9 mouse cellular contexts compared by ENCODE assay signal in the genomic region with DNA sequence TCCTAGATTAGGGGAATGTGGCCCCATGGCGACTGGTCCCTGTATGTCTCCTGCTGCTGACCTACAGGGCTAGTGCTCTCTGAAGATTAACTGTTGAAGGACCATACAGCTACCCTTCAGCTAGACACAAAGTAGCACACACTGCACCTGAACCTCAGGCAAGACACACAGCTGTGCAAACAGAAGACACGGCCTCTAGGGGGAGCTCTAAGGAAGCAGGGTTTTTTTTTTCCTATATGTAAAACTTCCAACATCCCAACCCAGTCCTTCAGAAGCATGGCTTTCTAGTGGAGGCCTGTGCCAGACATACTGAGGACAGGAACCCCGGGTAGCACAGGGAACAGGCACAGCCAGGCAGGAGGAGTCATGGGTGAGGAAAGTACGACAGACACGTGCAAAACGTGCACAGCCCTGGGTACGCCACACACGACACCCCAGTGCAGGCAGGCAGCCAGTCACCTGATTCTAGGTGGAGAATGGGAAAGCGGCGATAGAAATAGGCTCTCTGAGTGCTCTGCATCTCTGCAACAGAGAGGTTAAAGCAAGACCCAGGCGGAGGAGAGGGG. TPM values are rescaled to one million over a fixed set of nuclear protein-coding genes. Genes with fewer than 3 reads are reported as not detected.
DNase-seq lines count a peak whose midpoint lies in the region; ATAC-seq and TF ChIP-seq lines count a peak whose summit lies in the region.
"Had no signal": no experiment of that assay in that cellular context is flagged by ENCODE, and none has a peak within 500 bp of the region (broad histone marks: within the 10 kb centered on the region; RNA-seq: fewer than 3 reads in every experiment).

No protein-coding gene starts in this region.

- no peaks in the 10 kb centered on the region for H3K4me1 ChIP-seq in heart, adult 2 months (ENCODE audit: control insufficient read depth, insufficient read depth, low read length)

- no peak for ATAC-seq in inflammation-experienced regulatory T-cells, adult 6 months
- no peak for ATAC-seq in megakaryocyte, adult 5-6 weeks (ENCODE audit: poor library complexity, severe bottlenecking)

- no peak for DNase-seq in heart, adult 2 months
- DNase-seq in heart, postnatal 25 days (ENCODE audit: low spot score): no peak
- no peak for DNase-seq in brain, embryonic 14.5 days (ENCODE audit: low read depth)
- DNase-seq in lung, postnatal 10 days: peak; percentile 54
- DNase-seq in layer of hippocampus, postnatal 14 days (ENCODE audit: low spot score in 2 of 2): no peak

- TF ChIP-seq CTCF in heart, adult 2 months (IDR thresholded peaks at IDR 0.05): peak; percentile 86
- TF ChIP-seq CTCF in C2C12 (IDR thresholded peaks at IDR 0.05; ENCODE audit: control insufficient read depth, insufficient read depth, insufficient read length): peak; percentile 57
- TF ChIP-seq CTCF in brain, embryonic 14.5 days (IDR thresholded peaks at IDR 0.05; ENCODE audit: borderline replicate concordance, extremely low read depth, insufficient read depth, insufficient read length): peak; percentile 38; the same call in 1 of the 2 replicates

- 0 out of 2 replicates have a peak, but pooled peaks have one; percentile 33 for TF ChIP-seq EP300 in heart, adult 2 months (IDR thresholded peaks at IDR 0.05; ENCODE audit: insufficient read depth, low read depth, low read length)

- H3K27me3 ChIP-seq in heart, adult 2 months (ENCODE audit: control insufficient read depth, insufficient read depth, low read length): no peaks in the 10 kb centered on the region
- H3K27me3 ChIP-seq in C2C12 (ENCODE audit: control insufficient read depth, insufficient read depth, insufficient read length): no peaks in the 10 kb centered on the region

- no peaks in the 10 kb centered on the region for H3K36me3 ChIP-seq in heart, adult 2 months (ENCODE audit: control insufficient read depth, insufficient read depth, low read length)
- peaks cover 100% of the 10 kb centered on the region for H3K36me3 ChIP-seq in C2C12 (ENCODE audit: control insufficient read depth, insufficient read depth)

- H3ac ChIP-seq in C2C12 (ENCODE audit: control insufficient read depth, insufficient read length, low read depth): no peak overlapping the region

- no peak overlapping the region for H3K9ac ChIP-seq in heart, adult 2 months (ENCODE audit: low read depth, low read length)

- intact Hi-C loops in heart, adult 2 months (cut with DNase I): loop anchor here (2.0 kb wide), 2 partner anchors 54 to 134 kb away; no protein-coding TSS in a partner anchor
- intact Hi-C loops in heart, postnatal 25 days (cut with DNase I): loop anchor here (2.0 kb wide), 1 partner anchor 134 kb away; no protein-coding TSS in a partner anchor

- H3K4me3 ChIP-seq in heart, adult 2 months: no peak overlapping the region
- H3K4me3 ChIP-seq in C2C12 (ENCODE audit: insufficient read depth, poor library complexity, severe bottlenecking): no peak overlapping the region

- H3K79me3 ChIP-seq in C2C12 (ENCODE audit: low read depth): peaks cover 42% of the 10 kb centered on the region

- H3K79me2 ChIP-seq in heart, adult 2 months (replicated peaks; ENCODE audit: control insufficient read depth, insufficient read depth, low read length): peaks cover 1% of the 10 kb centered on the region
- peaks cover 99% of the 10 kb centered on the region for H3K79me2 ChIP-seq in C2C12 (ENCODE audit: control insufficient read depth, insufficient read depth)

- no peak for TF ChIP-seq POLR2A in heart, adult 2 months (IDR thresholded peaks at IDR 0.05; ENCODE audit: insufficient read depth, low read depth, low read length)
- TF ChIP-seq POLR2A in brain, embryonic 14.5 days (IDR thresholded peaks at IDR 0.05; ENCODE audit: borderline replicate concordance, extremely low read depth, insufficient read depth, insufficient read length, poor library complexity, severe bottlenecking): no peak

- WGBS in heart, adult 2 months: 75% methylated on average over 11 of the region's 11 CpGs

- no peak overlapping the region for H3K27ac ChIP-seq in heart, adult 2 months

TF ChIP-seq in C2C12, 6 proteins besides CTCF, POLR2A, EP300 and RAD21:
- TF ChIP-seq FOSL1 (IDR thresholded peaks at IDR 0.05; ENCODE audit: insufficient read depth, low read length, poor library complexity, severe bottlenecking) (no peak), MYOG (IDR thresholded peaks at IDR 0.05; ENCODE audit: control insufficient read depth, extremely low read depth, insufficient read length) (no peak), USF1 (IDR thresholded peaks at IDR 0.05; ENCODE audit: low read depth) (no peak), MAX (IDR thresholded peaks at IDR 0.05) (no peak), CEBPB (IDR thresholded peaks at IDR 0.05; ENCODE audit: low read depth) (no peak), MYOD1 (IDR thresholded peaks at IDR 0.05; ENCODE audit: control insufficient read depth, insufficient read length, low read depth) (no peak)
TF ChIP-seq in C2C12: peak in this region for 0.

RNA-seq across cellular contexts. Expression of gene Apol8, which starts 25.7 kb away (rescaled TPM):
- total RNA-seq in heart, adult 2 months (2021): under 1 TPM in 1 of 2 experiments, not detected in 1; 0.55 TPM
- polyA plus RNA-seq in heart, adult 2 months (2012; rRNA removed): 0.06 TPM in 1 of 2 replicates, not detected in the other
- total RNA-seq in heart, postnatal 25 days (2021): not detected
- 0.46 TPM for polyA plus RNA-seq in C2C12 (2012; fragmentation: generic; extraction: Trizol)
- 0.30 and 0.37 TPM in 2 replicates for polyA plus RNA-seq in brain, embryonic 14.5 days (2012; rRNA removed)
- polyA plus RNA-seq in inflammation-experienced regulatory T-cells, adult 6 months (2017; shearing (Covaris generic)): 1 to 10 TPM in 1 of 3 experiments, not detected in 2; 1.2 TPM
- 1 to 10 TPM in 1 of 2 experiments, under 1 TPM in 1; 0.97 to 1.6 TPM for total RNA-seq in layer of hippocampus, postnatal 14 days (2021)
- total RNA-seq in megakaryocyte, adult 5-6 weeks (2015): 0.16 and 1.3 TPM in 2 replicates
- total RNA-seq in megakaryocyte, adult 5-6 weeks (2017): 0.16 and 0.26 TPM in 2 replicates
- total RNA-seq: heart, postnatal 14 days had no signal

RNA-seq across cellular contexts. Expression of gene Apol9b, which starts 53.7 kb away (rescaled TPM):
- not detected for total RNA-seq in heart, adult 2 months (2021)
- 0.53 and 1.7 TPM in 2 replicates for polyA plus RNA-seq in heart, adult 2 months (2012; rRNA removed)
- not detected for total RNA-seq in heart, postnatal 25 days (2021)
- polyA plus RNA-seq in C2C12 (2012; fragmentation: generic; extraction: Trizol): 49.1 TPM
- 0.06 TPM in 1 of 2 replicates, not detected in the other for polyA plus RNA-seq in brain, embryonic 14.5 days (2012; rRNA removed)
- polyA plus RNA-seq in inflammation-experienced regulatory T-cells, adult 6 months (2017; shearing (Covaris generic)): 10 to 100 TPM in 2 of 3 experiments, 1 to 10 TPM in 1; 8.5 to 51.6 (median 42.3) TPM
- not detected for total RNA-seq in layer of hippocampus, postnatal 14 days (2021)
- not detected in 2 replicates for total RNA-seq in megakaryocyte, adult 5-6 weeks (2015)
- total RNA-seq in megakaryocyte, adult 5-6 weeks (2017): not detected in 2 replicates

RNA-seq across cellular contexts. Expression of gene Myh9, which starts 59.4 kb away (rescaled TPM):
- 100 to 1,000 TPM in 1 of 2 experiments, 10 to 100 TPM in 1; 88.3 to 111 TPM for total RNA-seq in heart, adult 2 months (2021)
- polyA plus RNA-seq in heart, adult 2 months (2012; rRNA removed): 30.4 and 46.8 TPM in 2 replicates
- 100 to 1,000 TPM; 122 to 124 TPM for total RNA-seq in heart, postnatal 25 days (2021)
- 580 TPM for polyA plus RNA-seq in C2C12 (2012; fragmentation: generic; extraction: Trizol)
- 12.1 and 29.9 TPM in 2 replicates for polyA plus RNA-seq in brain, embryonic 14.5 days (2012; rRNA removed)
- 100 to 1,000 TPM; 218 to 293 (median 259) TPM for polyA plus RNA-seq in inflammation-experienced regulatory T-cells, adult 6 months (2017; shearing (Covaris generic))
- total RNA-seq in layer of hippocampus, postnatal 14 days (2021): 10 to 100 TPM; 80.9 to 86.7 TPM
- total RNA-seq in megakaryocyte, adult 5-6 weeks (2015): 464 and 549 TPM in 2 replicates
- total RNA-seq in megakaryocyte, adult 5-6 weeks (2017): 759 and 878 TPM in 2 replicates
